Mouse (Mus musculus) lung, adult 2 months (tissue): ENCODE measurements around the gene Ddx18.

ENCODE experiments used
- CTCF ChIP-seq: fragments of 200-500 bp; IDR thresholded peaks from 2 replicates; pipeline ENCODE4 v1.5.1; 2011; ENCODE audit warnings: mild to moderate bottlenecking, low read length, control low read depth; ENCODE audit not compliant: insufficient read depth
- POLR2A ChIP-seq: fragments of 200-500 bp; IDR thresholded peaks from 2 replicates; pipeline ENCODE4 v1.6.1; 2011; ENCODE audit warnings: low read depth, mild to moderate bottlenecking, control low read depth, low read length, borderline replicate concordance; ENCODE audit errors: extremely low read depth

- TF ChIP-seq CTCF = no peak
- no peak for TF ChIP-seq POLR2A
Measured at GRCm38 (mm10) chr1:121527600-121528398, 40.0 kb downstream of the Ddx18 start.
